Mouse (Mus musculus): ENCODE measurements at regions not wholly inside any gene's neighbourhood (a gene's known extent, or its start where the extent isn't known, plus 50 kb on each side); places are given as distances from the start of the nearest gene placed in this dataset.

- DNase-seq = no peak
Measured at GRCm38 (mm10) chr2:74178106-74178505, 267.0 kb upstream of the Atp5g3 start.

GRCm38 (mm10) chr2:74168776-74169570 is 257.8 kb upstream of the Atp5g3 start:
- no peak for DNase-seq

GRCm38 (mm10) chr2:74168307-74168706 is 257.2 kb upstream of the Atp5g3 start:
- DNase-seq = no peak

GRCm38 (mm10) chr2:74154062-74154461 is 242.9 kb upstream of the Atp5g3 start:
- DNase-seq = no peak

- DNase-seq = no peak
Measured at GRCm38 (mm10) chr2:74153247-74153850, 242.2 kb upstream of the Atp5g3 start.

- DNase-seq = no peak
Measured at GRCm38 (mm10) chr2:74152534-74153246, 241.6 kb upstream of the Atp5g3 start.

GRCm38 (mm10) chr2:74147193-74147592 is 236.1 kb upstream of the Atp5g3 start:
- no peak for DNase-seq

- DNase-seq = no peak
Measured at GRCm38 (mm10) chr2:74136624-74137003, 225.5 kb upstream of the Atp5g3 start.

GRCm38 (mm10) chr2:74135963-74136623 is 225.0 kb upstream of the Atp5g3 start:
- no peak for DNase-seq

GRCm38 (mm10) chr2:74130141-74130588 is 219.0 kb upstream of the Atp5g3 start:
- DNase-seq = no peak

GRCm38 (mm10) chr2:74128782-74129538 is 217.8 kb upstream of the Atp5g3 start:
- DNase-seq = no peak

- no peak for DNase-seq
Measured at GRCm38 (mm10) chr2:74127136-74127535, 216.0 kb upstream of the Atp5g3 start.

GRCm38 (mm10) chr2:74124252-74124651 is 213.1 kb upstream of the Atp5g3 start:
- DNase-seq = no peak

GRCm38 (mm10) chr2:74123360-74124074 is 212.4 kb upstream of the Atp5g3 start:
- no peak for DNase-seq

- DNase-seq = no peak
Measured at GRCm38 (mm10) chr2:74122937-74123336, 211.8 kb upstream of the Atp5g3 start.

- no peak for DNase-seq
Measured at GRCm38 (mm10) chr2:74120051-74120450, 208.9 kb upstream of the Atp5g3 start.

- DNase-seq = no peak
Measured at GRCm38 (mm10) chr2:74119167-74119937, 208.2 kb upstream of the Atp5g3 start.

GRCm38 (mm10) chr2:74106472-74106871 is 195.3 kb upstream of the Atp5g3 start:
- DNase-seq = no peak

- no peak for DNase-seq
Measured at GRCm38 (mm10) chr2:74099671-74100372, 188.7 kb upstream of the Atp5g3 start.

- no peak for DNase-seq
Measured at GRCm38 (mm10) chr2:74096809-74097208, 185.7 kb upstream of the Atp5g3 start.

Measured in lung, postnatal 4 days (tissue).